Mouse (Mus musculus) cortical plate, adult 2 months (tissue): Measurements from ENCODE around the gene Hes5.

ENCODE experiments used
- CTCF ChIP-seq: fragments of 200-500 bp; IDR thresholded peaks from 2 replicates; pipeline ENCODE4 v1.5.1; 2011; ENCODE audit warnings: mild to moderate bottlenecking, control low read depth, low read length; ENCODE audit not compliant: insufficient read depth; ENCODE audit errors: extremely low read depth
- POLR2A ChIP-seq: fragments of 200-500 bp; IDR thresholded peaks from 2 replicates; pipeline ENCODE4 v1.6.1; 2011; ENCODE audit warnings: mild to moderate bottlenecking, low read length, control low read depth; ENCODE audit not compliant: insufficient read depth; ENCODE audit errors: extremely low read depth

- TF ChIP-seq CTCF (no peak), POLR2A (peak; percentile 49; the same call in 1 of the 2 replicates)
Measured at GRCm38 (mm10) chr4:154963190-154963836, 2.6 kb downstream of the Hes5 start.
